Comparison of ENCODE assay signal across 18 mouse cellular contexts in genomic region chr16:22027474-22027873, GRCm38 (mm10). TPM values are rescaled to one million over a fixed set of nuclear protein-coding genes. Genes with fewer than 3 reads are reported as not detected.
"Had no signal": no experiment of that assay in that cellular context is flagged by ENCODE, and none has a peak within 500 bp of the region (broad histone marks: within the 10 kb centered on the region; RNA-seq: fewer than 3 reads in every experiment).

No protein-coding gene starts in this region.

- ATAC-seq: midbrain, embryonic 13.5 days; midbrain, embryonic 15.5 days had no signal

- H3K27ac ChIP-seq: liver, embryonic 14.5 days; midbrain, embryonic 13.5 days; midbrain, embryonic 15.5 days; neural tube, embryonic 12.5 days; stomach, embryonic 15.5 days; stomach, postnatal 0 days had no signal

- H3K4me1 ChIP-seq: megakaryocyte, embryonic 14.5 days; midbrain, embryonic 13.5 days; midbrain, embryonic 15.5 days; neural tube, embryonic 12.5 days; stomach, embryonic 15.5 days had no signal

- H3K4me3 ChIP-seq: megakaryocyte, embryonic 14.5 days; midbrain, embryonic 13.5 days; midbrain, embryonic 15.5 days; neural tube, embryonic 12.5 days; stomach, embryonic 15.5 days had no signal

- DNase-seq: lung, adult 18-20 months; lung, embryonic 14.5 days; lung, postnatal 10 days; lung, postnatal 4 days; right cerebral cortex, postnatal 14 days; spleen, adult 18-20 months; thymus, adult 2 months; thymus, postnatal 25 days; thymus, postnatal 4 days had no signal

- H3K4me2 ChIP-seq: lung, embryonic 14.5 days; midbrain, embryonic 11.5 days; midbrain, embryonic 13.5 days; midbrain, embryonic 15.5 days; neural tube, embryonic 12.5 days; stomach, embryonic 15.5 days had no signal

- H3K9ac ChIP-seq: liver, embryonic 14.5 days; lung, embryonic 14.5 days; midbrain, embryonic 13.5 days; midbrain, embryonic 15.5 days; neural tube, embryonic 12.5 days; stomach, embryonic 15.5 days had no signal

- H3K27me3 ChIP-seq: megakaryocyte, embryonic 14.5 days; midbrain, embryonic 13.5 days; midbrain, embryonic 15.5 days; neural tube, embryonic 12.5 days; stomach, embryonic 15.5 days had no signal

- H3K9me3 ChIP-seq: megakaryocyte, embryonic 14.5 days; midbrain, embryonic 13.5 days; midbrain, embryonic 15.5 days; neural tube, embryonic 12.5 days; stomach, embryonic 15.5 days had no signal

RNA-seq across cellular contexts. Expression of gene Liph, which starts 32.0 kb away (rescaled TPM):
- total RNA-seq: monocyte, adult 5-6 weeks had no signal
